11 mouse cellular contexts compared by ENCODE assay signal in genomic region chr15:74004008-74004680, GRCm38 (mm10).
A peak's percentile ranks its signal among the peaks of the same experiment; 100 is the strongest.
DNase-seq lines count a peak whose midpoint lies in the region; ATAC-seq and TF ChIP-seq lines count a peak whose summit lies in the region.
"Had no signal": no experiment of that assay in that cellular context is flagged by ENCODE, and none has a peak within 500 bp of the region (broad histone marks: within the 10 kb centered on the region; RNA-seq: fewer than 3 reads in every experiment).

No protein-coding gene starts in this region.

- no peak overlapping the region for H3K4me2 ChIP-seq in stomach, postnatal 0 days (replicated peaks; ENCODE audit: low read depth)
- no peak overlapping the region for H3K4me2 ChIP-seq in forebrain, embryonic 16.5 days (ENCODE audit: low read length)
- H3K4me2 ChIP-seq: limb, embryonic 15.5 days had no signal

- intact Hi-C loops in heart, postnatal 10 days (cut with DNase I), result no loop called here

- ATAC-seq in stomach, postnatal 0 days (ENCODE audit: low FRiP score, low TSS enrichment), result no peak
- ATAC-seq in forebrain, embryonic 16.5 days, result no peak
- ATAC-seq: forebrain, postnatal 0 days; midbrain, embryonic 16.5 days had no signal

- TF ChIP-seq CTCF in stomach, postnatal 0 days (IDR thresholded peaks at IDR 0.05; ENCODE audit: low read depth), result no peak

- peak; percentile 40 to 63 for DNase-seq in heart, postnatal 10 days
- DNase-seq in heart, adult 8-10 months (ENCODE audit: low spot score), result no peak
- peak; percentile 19 for DNase-seq in ovary, postnatal 36 days (ENCODE audit: low spot score)
- DNase-seq in ovary, postnatal 10 days (ENCODE audit: low spot score), result no peak
- DNase-seq in cerebellum, postnatal 14 days, result peak; percentile 69 to 82
- peak; percentile 37 for DNase-seq in stomach, postnatal 0 days (ENCODE audit: low spot score)
- DNase-seq in gastrocnemius, adult 18-20 months (ENCODE audit: low spot score), result no peak
- DNase-seq: forebrain, postnatal 0 days had no signal

- WGBS in stomach, postnatal 0 days, result 69% methylated on average over 7 of the region's 7 CpGs
- WGBS in forebrain, embryonic 16.5 days, result 78% methylated on average over 7 of the region's 7 CpGs

- no peaks in the 10 kb centered on the region for H3K27me3 ChIP-seq in stomach, postnatal 0 days (ENCODE audit: control insufficient read depth, insufficient read depth, low read length)
- H3K27me3 ChIP-seq in forebrain, embryonic 16.5 days (replicated peaks; ENCODE audit: control insufficient read depth, insufficient read depth, low read length), result no peaks in the 10 kb centered on the region

- no peak overlapping the region for H3K9ac ChIP-seq in stomach, postnatal 0 days (ENCODE audit: low read length)
- H3K9ac ChIP-seq in forebrain, embryonic 16.5 days (replicated peaks; ENCODE audit: low read depth, low read length), result no peak overlapping the region
- H3K9ac ChIP-seq: forebrain, postnatal 0 days; limb, embryonic 15.5 days had no signal

- no peaks in the 10 kb centered on the region for H3K36me3 ChIP-seq in stomach, postnatal 0 days (ENCODE audit: control insufficient read depth, insufficient read depth, low read length)
- H3K36me3 ChIP-seq in forebrain, embryonic 16.5 days (ENCODE audit: control insufficient read depth, insufficient read depth), result no peaks in the 10 kb centered on the region
- H3K36me3 ChIP-seq: limb, embryonic 15.5 days had no signal

- no peaks in the 10 kb centered on the region for H3K9me3 ChIP-seq in stomach, postnatal 0 days (ENCODE audit: control insufficient read depth, low read length)
- no peaks in the 10 kb centered on the region for H3K9me3 ChIP-seq in forebrain, embryonic 16.5 days (ENCODE audit: control insufficient read depth, low read length)
- H3K9me3 ChIP-seq: limb, embryonic 15.5 days had no signal

- no peak overlapping the region for H3K27ac ChIP-seq in stomach, postnatal 0 days (replicated peaks)
- H3K27ac ChIP-seq in forebrain, embryonic 16.5 days (ENCODE audit: low read length), result no peak overlapping the region
- H3K27ac ChIP-seq: limb, embryonic 15.5 days had no signal

- H3K4me3 ChIP-seq in stomach, postnatal 0 days (ENCODE audit: low read depth, low read length), result no peak overlapping the region
- no peak overlapping the region for H3K4me3 ChIP-seq in forebrain, embryonic 16.5 days (replicated peaks; ENCODE audit: low read length)
- H3K4me3 ChIP-seq: limb, embryonic 15.5 days had no signal

- no peak for TF ChIP-seq EP300 in stomach, postnatal 0 days (optimal IDR thresholded peaks at IDR 0.05)

- no peaks in the 10 kb centered on the region for H3K4me1 ChIP-seq in stomach, postnatal 0 days (replicated peaks; ENCODE audit: control insufficient read depth, insufficient read depth)
- peaks cover 10% of the 10 kb centered on the region for H3K4me1 ChIP-seq in forebrain, embryonic 16.5 days (replicated peaks; ENCODE audit: control insufficient read depth, insufficient read depth, low read length)
- H3K4me1 ChIP-seq: limb, embryonic 15.5 days had no signal

Comparison
In these comparisons a context has a peak if more than half of its experiments do, and no peak if none do; other contexts are left out.
1. DNase-seq: peak in heart, postnatal 10 days (2 of 2), ovary, postnatal 36 days (single experiment), cerebellum, postnatal 14 days (2 of 2) and stomach, postnatal 0 days (single experiment); none in heart, adult 8-10 months (single experiment), ovary, postnatal 10 days (single experiment) and gastrocnemius, adult 18-20 months (single experiment).